Mouse (Mus musculus): ENCODE measurements around the gene Amn.

DNA sequence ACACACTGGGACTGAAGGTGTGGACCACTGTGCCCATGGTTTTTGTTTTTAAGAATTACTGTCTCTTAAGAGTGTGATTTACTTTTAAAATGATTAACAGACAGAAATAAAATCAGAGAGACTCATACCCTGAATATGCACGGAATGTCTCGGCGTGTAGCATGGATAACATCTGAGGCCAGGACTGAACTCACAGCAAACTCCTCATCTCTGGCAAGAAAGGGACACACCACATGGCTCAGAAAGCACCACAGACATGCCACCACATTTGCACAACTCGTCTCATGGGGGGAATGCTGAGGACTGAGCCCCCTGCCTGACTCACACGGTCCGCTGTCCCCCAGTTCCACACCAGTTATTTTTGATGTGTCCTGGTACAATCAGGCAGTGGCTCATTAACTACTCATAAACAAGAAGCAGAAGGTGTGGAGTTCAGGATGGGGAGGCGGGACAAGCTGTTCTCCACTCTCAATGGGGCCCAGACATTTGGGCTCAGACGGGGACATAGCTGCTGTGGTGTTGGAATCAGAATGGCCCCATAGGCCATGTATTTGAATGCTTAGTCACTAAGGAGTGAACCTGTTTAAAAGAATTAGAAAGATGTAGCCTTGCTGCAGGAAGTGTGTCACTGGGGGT lies 32.9 kb downstream of the Amn start:
- TF ChIP-seq CTCF (IDR thresholded peaks at IDR 0.05; ENCODE audit: insufficient read depth, low read depth, low read length) (no peak), POLR2A (IDR thresholded peaks at IDR 0.05; ENCODE audit: insufficient read depth, low read depth, low read length) (no peak)

Data from olfactory bulb, adult 2 months (tissue).